Mouse (Mus musculus) NIH3T3 (cell line): ENCODE results near the gene Rab24.

Experiments used
- DNase-seq: peaks from one replicate; pipeline ENCODE4 v3.0.0-alpha.2; 2012; ENCODE audit warnings: low read depth

The Rab24 gene

DNA sequence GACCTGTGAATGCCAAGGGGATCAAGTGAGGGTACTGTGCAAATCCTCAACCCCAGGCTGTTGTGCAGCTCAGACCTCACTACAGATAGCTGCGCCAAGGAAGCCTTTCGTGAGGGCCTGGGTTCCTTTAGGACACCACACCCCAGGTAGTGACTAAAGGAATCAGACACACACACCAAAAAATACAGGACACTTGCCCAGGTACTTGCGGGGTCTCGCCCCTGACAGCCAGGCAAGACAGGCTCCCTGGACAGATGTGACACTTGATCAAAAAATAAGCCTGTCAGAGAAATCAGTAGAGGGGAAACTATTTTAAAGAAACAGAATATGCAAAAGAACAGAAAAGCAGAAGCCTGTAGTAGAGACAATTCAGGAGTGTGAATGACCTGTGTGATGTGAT is 6.9 kb upstream of the Rab24 start:
- no peak for DNase-seq

DNA sequence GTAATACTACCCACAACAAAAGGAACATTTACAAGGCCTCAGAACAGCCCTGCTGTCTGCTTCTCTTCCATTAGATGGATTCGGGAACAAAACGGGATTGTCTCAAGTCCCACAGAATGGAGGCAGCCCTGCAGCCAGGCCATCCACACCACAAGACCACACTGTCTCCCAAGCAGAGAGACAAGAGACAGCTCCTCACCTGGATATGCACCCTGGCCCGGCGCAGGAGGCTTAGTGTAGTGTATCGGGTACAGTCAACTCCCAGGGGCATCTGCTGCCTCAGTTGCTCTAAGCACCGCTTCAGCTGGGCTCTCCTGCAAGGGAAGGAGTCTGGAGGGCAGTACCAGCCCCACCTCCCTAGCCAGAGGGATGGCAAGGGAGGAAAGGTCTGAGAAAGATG is 6.4 kb upstream of the Rab24 start:
- no peak for DNase-seq

DNA sequence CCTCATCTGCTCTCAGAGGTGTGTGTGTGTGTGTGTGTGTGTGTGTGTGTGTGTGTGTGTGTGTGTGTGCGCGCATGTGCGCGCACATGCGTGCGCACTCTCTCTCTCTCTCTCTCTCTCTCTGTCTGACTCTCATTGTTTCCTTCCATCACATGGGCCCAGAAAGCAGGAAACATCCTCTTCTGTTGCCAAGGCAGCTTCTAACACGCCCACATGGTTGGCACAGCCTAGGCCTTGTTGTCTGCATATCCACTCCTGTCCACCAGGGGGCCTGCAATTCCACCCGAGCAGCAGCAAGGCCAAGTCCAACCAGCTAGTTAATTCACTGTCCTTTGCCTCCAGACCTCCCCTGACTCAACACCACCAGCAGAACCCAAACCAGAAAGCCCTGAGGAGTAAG is 5.9 kb upstream of the Rab24 start:
- peak; percentile 93 for DNase-seq

DNA sequence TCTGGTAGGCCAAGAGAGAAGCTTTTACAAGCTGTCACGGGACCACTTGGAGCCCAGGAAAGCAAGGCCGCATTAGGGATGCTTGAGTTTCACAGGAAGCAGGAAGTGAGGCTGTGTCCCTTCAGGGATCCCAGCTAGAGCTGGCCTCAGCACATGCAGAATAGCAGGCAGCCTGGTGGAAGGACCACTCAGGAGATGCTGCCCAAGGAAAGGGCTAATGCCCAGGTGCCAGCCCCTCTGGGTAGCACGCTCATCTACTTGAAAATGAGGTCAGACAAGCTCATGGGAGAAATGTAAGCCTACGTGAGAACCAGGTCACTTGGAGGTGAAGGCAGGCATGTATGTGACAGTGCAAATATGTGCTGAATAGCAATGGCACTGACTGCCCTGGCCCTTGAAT is 5.4 kb upstream of the Rab24 start:
- DNase-seq = no peak

DNA sequence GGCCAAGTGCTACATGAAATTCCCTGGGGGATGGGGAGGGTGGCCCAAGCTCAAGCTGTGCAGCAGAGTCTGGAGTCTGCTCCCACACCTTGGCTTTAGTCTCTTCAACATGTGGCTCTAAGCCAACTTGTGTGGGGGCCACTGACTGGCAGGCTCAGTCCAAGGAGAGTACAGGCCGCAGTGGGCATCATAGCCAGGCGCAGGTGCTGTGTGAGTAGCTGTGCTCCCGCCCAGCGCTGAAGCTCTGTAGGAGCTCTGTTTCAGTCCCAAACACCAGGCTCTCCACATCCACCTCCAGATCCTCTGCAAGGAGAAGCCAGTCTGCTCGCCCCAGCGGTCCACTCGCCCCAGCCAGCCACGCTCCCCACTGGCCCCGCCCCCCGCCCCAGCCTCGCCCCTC is 3.9 kb upstream of the Rab24 start:
- DNase-seq = no peak

DNA sequence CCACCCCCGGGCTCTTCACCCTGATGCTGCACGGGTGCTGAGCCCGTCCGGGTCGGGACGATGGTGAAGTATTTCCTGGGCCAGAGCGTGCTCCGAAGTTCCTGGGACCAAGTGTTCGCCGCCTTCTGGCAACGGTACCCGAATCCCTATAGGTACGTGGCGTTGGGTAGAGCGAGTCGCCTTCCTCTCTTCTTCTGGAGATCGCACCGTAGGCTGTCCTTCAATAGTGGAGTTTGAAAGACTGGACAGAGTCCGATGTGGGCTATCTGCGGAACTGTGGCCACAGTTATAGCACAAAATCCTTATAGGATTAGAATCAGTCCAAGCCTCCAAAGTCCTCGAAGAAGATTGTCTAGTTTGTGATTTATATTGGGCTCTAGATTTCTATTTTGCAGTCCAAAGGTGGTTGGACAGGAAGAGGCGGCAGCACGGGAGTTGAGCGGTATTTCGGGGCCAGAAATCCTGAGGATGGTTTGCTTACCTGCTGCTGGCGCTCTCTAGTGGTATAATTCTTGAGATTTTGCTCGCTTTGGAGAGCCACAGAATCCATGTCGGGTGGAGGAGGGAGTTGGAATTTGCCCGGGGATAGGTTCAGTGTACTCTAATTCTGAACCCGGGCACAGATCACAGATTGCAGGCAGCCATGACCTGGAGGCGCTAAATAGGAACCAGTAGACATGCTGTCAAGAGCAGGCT is 532 bp upstream of the Rab24 start:
- DNase-seq = peak; percentile 73

DNA sequence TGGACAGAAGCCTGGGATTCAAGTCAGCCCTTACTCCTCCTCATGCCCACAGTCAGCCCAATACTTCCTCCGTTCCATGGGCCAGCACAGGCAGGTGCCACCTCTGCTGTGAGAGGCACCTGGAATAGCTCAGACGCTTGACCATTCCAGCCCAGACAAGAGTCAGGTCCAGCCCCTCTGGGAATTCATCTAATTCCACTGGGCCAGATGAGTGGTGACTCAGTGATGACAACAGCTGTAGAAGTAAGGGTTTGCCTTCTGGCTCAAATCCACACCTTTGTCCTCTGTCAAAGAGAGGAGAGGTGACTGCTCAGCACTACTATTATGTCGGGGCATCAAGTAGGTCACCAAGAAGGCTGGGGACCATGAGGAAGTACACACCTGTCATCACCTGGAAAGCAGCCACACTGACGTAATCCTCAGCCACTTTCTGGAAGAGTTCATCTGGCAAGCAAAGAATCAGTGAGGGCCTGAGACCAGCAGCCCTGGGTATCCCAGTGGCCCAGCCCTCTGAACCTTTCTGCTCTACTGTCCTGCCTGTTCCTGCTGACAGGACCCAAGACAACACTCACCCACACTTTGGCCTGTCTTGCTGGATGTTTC is 1.7 kb downstream of the Rab24 start, which contains the start of gene Prelid1:
Gene Prelid1, plus strand, starts transcription at position 570 of the 603 bp plus-strand sequence.
- no peak for DNase-seq

DNA sequence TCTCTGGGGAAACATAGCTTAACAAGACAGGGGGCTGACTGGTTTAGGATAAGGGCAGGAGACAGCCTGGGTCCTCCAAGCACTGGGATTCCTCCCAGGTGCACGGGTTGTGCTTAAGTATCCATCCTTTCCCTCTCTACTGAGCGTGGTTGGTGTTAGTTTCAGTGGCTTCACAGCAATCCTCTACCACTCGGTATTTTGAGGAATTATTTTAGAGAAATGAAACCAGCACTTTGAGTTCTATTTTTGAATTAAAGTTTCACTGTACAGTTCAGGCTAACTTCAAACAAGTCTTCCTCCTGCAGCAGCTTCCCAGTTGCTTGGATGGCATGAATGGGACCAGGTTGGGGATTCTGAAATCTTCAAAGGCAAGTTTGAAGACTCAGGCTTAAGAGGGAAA is 3.4 kb downstream of the Rab24 start:
- no peak for DNase-seq

DNA sequence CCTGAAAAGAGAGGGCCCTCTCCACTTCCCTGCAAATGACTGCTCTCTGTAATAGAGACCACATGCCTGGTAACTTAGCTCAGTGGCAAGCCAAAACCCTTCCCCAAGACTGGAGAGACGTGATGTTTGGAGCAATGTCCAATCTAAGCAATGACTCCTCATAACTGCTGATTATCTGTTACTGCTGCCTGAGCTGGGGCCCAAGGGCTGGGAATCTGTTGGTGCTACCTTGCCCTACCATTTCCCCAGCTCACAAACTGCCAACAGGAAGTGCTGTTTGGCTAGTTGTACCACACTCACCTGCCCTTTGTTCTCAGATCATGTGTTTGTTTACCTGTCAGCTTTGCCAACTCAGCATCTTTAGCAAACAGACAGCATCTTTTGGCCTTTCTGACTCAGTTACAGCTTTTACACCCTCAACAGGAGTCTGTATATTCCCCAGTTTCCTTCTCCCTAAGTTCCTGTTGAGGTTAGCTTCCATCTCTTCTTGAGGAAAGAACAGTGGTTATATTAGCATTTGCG is 6.8 kb downstream of the Rab24 start:
- no peak for DNase-seq

DNA sequence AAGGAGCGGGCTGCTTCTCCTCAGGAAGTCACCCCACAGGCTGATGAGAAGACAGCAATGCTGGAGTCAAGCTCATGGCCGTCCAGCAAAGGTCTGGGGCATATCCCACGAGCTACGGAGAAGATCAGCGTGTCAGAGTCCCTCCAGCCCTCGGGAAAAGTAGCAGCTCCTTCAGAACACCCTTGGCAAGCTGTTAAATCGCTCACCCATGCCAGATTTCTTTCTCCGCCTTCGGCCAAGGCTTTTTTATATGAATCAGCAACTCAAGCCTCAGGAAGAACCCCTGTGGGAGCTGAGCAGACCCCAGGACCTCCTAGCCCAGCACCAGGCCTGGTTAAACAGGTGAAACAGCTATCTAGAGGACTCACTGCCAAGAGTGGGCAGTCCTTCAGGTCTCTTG is 8.7 kb downstream of the Rab24 start:
- DNase-seq = no peak

DNA sequence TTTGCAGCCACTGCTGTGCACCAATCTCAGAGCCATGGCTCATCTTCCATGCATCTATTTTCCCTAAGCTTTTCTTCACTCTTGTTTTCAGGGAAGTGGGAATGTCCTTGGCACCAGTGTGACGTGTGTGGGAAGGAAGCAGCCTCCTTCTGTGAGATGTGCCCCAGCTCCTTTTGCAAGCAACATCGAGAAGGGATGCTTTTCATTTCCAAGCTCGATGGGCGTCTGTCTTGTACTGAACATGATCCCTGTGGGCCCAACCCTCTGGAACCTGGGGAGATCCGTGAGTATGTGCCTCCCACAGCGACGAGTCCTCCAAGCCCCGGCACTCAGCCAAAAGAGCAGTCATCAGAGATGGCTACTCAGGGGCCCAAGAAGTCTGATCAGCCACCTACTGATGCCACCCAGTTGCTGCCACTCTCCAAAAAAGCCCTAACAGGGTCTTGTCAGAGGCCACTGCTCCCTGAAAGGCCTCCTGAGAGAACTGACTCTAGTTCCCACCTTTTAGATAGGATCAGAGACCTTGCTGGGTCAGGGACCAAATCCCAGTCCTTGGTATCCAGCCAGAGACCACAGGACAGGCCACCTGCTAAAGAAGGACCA is 9.6 kb downstream of the Rab24 start:
- DNase-seq = no peak

DNA sequence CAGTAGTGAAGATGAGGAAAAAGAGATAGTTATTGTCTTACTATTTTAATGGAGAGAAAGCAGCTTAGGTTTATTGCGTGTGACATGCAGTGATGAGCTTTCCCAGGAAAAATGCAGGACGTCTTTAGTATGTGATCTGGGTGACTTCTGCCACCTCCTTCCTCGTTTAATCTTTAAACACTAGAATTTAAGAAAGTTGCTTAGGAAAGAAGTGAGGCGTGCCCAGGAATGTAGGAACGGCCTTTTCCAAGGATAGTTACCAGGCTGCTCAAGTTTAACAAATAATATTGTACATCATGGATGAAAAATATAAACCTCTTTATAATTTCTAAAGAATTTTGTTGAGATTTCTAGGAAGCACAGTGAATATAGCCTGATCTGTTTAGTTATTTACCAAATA is 20.8 kb downstream of the Rab24 start:
- DNase-seq = no peak

DNA sequence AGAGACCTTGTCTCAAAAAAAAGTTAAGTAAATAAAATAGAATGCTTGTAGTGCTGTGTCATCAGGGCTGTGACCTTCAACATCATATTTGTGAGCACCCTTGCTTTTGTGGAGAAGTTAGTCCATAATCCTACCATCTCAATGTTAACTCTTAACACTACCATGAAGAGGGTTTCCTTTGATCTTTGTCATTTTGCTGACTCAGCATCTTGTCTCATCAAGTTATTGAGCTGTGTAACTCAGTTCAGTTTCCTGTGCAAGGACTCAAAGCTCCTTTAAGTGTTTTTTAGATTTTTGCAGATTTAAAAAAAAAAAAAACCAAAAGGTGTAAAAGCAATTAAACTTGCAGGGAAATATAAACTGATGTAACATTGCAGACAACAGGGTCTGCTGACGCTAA is 25.0 kb downstream of the Rab24 start:
- no peak for DNase-seq

DNA sequence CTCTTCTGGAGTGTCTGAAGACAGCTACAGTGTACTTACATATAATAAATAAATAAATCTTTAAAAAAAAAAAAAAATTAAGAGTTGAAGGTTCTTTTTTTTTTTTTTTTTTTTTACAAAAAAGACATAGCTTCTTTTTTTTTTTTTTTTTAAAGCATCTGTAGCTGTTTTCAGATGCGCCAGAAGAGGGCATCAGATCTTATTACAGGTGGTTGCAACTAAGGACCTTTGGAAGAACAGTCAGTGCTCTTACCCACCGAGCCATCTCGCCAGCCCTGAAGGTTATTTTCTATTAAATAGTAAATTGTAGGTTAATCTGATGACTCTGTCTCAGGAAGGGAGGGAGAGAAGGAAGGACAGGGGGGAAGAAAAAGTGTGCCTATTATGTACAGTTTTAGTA is 32.9 kb downstream of the Rab24 start:
- peak; percentile 36 for DNase-seq

DNA sequence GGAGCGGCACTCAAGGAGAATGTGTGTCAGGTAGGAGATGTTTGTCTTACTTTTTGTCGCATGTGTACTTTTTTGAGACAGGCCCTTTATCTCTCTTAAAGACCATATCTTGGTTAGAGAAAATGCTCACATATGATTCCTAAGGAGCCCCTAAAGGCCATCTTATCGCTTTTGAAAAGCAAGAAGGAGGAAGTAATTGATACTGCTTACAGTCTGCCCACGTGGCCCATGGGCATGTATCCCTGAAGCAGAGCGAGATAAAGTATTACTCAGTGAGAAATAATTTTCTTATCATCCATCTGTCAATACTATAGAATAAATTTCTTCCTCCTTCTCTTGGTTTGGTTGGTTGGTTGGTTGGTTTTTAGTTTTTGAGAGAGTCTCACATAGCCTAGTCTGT is 44.1 kb downstream of the Rab24 start:
- no peak for DNase-seq

DNA sequence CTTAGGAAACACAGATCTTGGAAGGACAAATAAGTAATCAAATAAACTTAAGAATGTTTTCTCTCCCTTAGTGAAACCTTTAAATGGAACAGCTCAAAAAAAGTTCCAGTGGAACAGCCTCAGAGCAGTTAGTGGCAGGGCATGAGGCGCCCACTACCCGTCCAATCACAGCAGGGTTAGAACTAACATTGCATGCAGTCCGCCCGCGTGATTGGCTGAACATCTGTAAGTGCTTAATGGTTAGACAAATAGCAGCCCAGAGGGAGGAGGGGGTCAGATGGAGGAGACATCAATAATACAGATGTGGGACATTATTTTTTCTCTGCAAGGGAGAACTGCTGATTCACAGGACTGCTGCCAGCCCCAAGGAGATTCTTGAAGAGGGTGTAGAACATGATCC is 44.5 kb downstream of the Rab24 start:
- peak; percentile 25 for DNase-seq
